Mouse (Mus musculus) spleen, adult 18-20 months (tissue): ENCODE measurements at regions not wholly inside any gene's neighbourhood (a gene's known extent, or its start where the extent isn't known, plus 50 kb on each side); places are given as distances from the start of the nearest gene placed in this dataset.
"Not testable (repeated sequence)": the region's sequence is repeated elsewhere in the genome, so short reads cannot be mapped to it uniquely, and the experiment has no call there.

Experiments used
- DNase-seq, 2 experiments: peaks; one replicate each; pipeline ENCODE4 v3.0.0; 2022; ENCODE audit warnings: mixed read lengths in 2 of 2

DNA sequence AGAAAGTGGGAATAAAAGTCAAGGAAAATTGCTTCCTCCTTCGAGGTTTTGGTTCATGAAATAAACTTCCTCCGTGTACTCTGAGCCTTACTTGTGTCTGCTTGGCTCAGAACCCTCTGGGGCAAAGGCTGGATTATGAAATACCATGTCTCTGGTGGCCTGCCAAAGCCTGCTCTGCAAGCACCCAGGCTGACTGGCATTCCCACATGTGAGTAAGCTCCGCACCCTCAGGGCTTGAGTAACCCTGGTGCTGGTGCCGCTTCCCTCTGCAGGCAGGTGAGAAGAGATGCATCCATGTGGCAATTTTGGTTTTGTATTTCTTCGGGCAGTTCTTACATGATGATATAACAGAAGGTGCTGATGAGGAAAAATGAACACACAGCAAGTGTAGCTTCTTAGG, 66.0 kb downstream of the Nr2f2 start:
- no peak for DNase-seq

DNA sequence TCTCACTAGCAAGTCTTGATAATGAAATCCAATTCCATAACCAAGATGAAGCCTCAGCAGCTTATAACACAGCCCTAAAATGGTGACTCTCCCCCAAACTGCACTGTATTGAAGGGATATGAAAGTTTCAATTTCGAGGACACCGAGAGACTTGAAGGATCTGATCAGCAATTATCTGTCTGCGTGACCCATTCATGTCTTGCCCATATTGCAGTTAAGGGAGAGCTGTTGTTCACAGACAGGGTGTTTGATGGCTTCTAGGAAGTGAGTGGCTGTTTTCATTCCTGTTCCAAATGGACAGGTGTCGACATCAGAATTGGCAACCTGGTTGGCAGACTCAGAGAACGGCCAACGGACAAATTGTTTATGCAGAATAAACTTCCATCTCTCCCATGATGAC, 75.1 kb downstream of the Nr2f2 start:
- no peak for DNase-seq

- no peak for DNase-seq
Measured at GRCm38 (mm10) chr7:70290733-70291320, 75.7 kb downstream of the Nr2f2 start.

- no peak for DNase-seq
Measured at GRCm38 (mm10) chr7:70290277-70290676, 76.3 kb downstream of the Nr2f2 start.

- no peak for DNase-seq
Measured at GRCm38 (mm10) chr7:70288621-70289020, 77.9 kb downstream of the Nr2f2 start.

GRCm38 (mm10) chr7:70287891-70288421, 78.6 kb downstream of the Nr2f2 start:
- DNase-seq, result no peak

- no peak for DNase-seq
Measured at GRCm38 (mm10) chr7:70286836-70287355, 79.6 kb downstream of the Nr2f2 start.

- no peak for DNase-seq
Measured at GRCm38 (mm10) chr7:70285344-70285743, 81.2 kb downstream of the Nr2f2 start.

DNA sequence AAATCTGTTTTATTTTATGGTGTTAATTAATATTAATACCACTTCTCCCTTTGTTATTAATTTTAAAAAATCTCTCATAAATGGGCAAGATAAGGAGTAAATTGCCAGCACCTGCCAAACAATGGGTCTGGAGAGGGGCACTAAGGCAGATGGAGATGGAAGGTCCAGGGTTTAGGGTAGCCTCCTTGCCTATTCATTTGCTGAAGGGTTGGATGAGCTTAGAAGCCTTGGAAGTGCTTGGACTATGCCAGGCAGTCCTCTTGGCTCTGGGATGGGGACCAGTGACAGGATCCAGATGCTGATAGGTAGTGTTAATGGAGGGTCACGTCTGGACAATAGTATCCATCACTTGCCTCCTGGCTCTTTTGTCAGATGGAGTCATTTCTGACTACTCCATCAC, 82.7 kb downstream of the Nr2f2 start:
- DNase-seq, result no peak

- DNase-seq, result no peak
Measured at GRCm38 (mm10) chr7:70283166-70283565, 83.4 kb downstream of the Nr2f2 start.

- no peak for DNase-seq
Measured at GRCm38 (mm10) chr7:70281891-70282515, 84.5 kb downstream of the Nr2f2 start.

GRCm38 (mm10) chr7:70281381-70281750, 85.2 kb downstream of the Nr2f2 start:
- DNase-seq, result no peak

GRCm38 (mm10) chr7:70280643-70281380, 85.7 kb downstream of the Nr2f2 start:
- DNase-seq, result no peak

GRCm38 (mm10) chr7:70279927-70280642, 86.5 kb downstream of the Nr2f2 start:
- DNase-seq, result no peak

- DNase-seq, result no peak
Measured at GRCm38 (mm10) chr7:70279101-70279500, 87.4 kb downstream of the Nr2f2 start.

DNA sequence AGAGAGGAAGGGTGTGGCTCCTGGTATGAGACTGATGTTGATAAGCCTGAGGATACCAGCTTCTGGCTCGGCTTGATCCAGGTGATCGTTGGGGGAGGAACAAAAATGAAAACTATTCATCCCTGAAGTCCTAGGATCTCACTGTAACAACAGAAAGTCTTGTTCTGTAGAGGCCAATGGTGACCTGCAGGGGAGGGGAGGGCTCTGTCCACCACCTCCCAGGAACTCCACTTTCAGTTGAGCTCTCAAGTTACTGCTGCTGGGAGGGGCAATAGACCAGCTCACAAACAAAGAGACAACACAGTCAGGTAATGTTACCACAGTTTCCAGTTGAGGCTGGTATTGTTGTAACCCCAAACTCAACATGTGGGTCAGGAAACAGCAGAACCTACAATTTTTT, 90.5 kb downstream of the Nr2f2 start:
- DNase-seq, result no peak

DNA sequence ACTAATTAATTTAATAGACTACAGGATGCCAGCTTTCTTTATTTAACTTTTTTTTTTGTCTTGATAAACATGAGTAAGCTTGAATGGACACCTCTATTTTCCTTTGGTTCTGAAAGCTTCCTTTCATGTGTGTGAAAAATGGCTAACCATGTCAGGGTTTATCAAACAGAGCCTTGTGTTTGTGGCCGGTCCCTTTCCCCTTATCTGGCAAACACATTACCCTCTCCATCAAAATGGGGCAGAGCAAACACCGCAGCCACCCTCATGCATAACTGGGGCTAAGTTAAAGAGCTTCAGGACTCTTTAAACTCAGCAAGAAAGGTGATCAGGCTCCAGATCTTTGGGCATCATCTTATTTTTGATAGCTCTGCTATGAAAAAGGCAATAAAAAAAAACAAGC, 92.2 kb downstream of the Nr2f2 start:
- DNase-seq, result no peak

DNA sequence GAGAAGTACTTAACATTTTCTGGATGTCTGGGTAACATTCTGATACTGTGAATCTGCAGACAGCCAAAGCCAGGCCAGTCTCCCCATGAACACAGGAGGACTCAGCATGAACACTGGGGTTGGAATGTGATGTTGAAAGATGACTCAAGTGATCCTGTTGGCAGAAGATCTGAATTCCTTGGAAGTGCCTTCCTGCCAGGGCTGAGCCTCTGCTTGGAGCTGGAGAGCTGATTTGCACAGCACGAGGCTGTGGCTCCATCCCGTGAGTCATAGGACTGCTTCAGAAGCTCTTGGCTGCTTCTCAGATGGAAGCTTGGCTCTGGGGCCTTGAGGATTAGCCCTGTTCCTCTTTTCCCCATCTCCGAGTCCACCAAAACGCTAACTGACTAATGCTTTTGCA, 99.5 kb downstream of the Nr2f2 start:
- no peak for DNase-seq

DNA sequence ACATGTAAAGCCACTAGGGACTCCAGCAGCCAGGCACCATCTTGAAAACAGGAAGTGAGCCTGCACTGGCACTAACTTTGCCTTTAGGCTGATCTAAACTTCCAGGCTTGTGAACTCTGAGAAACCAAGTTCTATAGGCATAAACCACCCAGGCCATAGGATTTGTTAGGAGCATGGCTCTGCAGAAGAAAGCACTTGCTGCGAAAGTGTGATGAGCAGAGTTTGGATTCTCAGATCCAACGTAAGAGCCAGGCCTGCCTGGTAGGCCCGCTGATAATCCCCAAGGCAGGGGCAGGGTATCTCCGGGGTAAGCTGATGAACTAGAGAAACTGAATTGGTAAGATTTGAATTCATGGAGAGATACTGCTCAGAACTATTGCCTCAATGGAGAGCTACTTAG, 109.7 kb downstream of the Nr2f2 start:
- no peak for DNase-seq

DNA sequence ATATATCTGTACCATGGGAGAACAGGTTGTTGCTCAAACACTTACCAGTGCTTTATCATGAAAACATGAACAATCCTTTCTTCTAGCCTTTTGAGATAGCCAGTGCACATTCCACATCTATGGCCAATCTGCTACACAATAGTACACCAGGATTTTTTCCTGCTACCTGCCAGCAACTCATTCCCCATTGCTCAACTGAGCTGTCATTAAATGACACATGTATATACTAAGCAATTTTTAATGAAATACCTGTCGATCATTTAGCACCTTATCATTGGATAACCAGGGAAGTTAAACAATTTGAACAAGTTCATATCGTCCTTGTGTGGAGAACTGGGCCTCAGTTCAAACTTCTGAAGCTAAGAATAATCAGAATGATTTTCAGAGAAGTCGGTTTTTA, 111.5 kb downstream of the Nr2f2 start:
- DNase-seq, result no peak

DNA sequence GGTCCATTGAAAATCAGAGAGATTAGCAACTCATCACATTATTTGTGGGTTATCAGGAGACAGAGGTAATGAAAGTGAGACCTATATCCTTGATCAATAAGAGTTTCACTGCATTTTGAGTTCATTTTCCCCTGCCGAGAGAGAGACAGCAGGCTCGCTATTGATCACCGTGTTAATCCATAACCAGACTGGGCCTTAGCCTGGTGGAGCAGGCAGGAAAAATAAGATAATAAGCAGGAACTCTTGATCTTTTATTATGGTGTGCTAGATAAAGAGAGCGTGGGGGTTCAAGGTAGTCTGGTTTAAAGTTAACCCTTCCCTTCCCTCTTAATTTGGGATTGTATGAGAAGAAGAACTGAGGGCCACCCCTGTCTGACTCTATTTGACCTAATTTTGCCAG, 113.3 kb downstream of the Nr2f2 start:
- no peak for DNase-seq

- not testable (repeated sequence) for DNase-seq
Measured at GRCm38 (mm10) chr7:70239059-70239458, 127.5 kb downstream of the Nr2f2 start.

GRCm38 (mm10) chr7:70219310-70219709, 147.2 kb downstream of the Nr2f2 start:
- DNase-seq, result no peak
